Mouse (Mus musculus) gastrocnemius, postnatal 25 days (tissue): ENCODE data around the gene Eif6. TPM values are rescaled to one million over a fixed set of nuclear protein-coding genes. Genes with fewer than 3 reads are reported as not detected.
A peak's percentile ranks its signal among the peaks of the same experiment; 100 is the strongest.

Source experiments
- DNase-seq: peaks from one replicate; pipeline ENCODE4 v3.0.0; 2022
- total RNA-seq, 2 experiments: library from RNA; stranded (reverse); gene quantifications; 1 replicate in 1 of 2; 2 replicates in 1 of 2; pipeline ENCODE4 v1.2.3; 2021

Eif6 gene
- total RNA-seq, 2 experiments from 2014 or later: 38.6 to 45.3 TPM

- no peak for DNase-seq
Observed at GRCm38 (mm10) chr2:155825904-155826629, 658 bp downstream of the Eif6 start.

- no peak for DNase-seq
Observed at GRCm38 (mm10) chr2:155823722-155824121, 3.0 kb downstream of the Eif6 start.

GRCm38 (mm10) chr2:155820779-155821178 is 5.9 kb downstream of the Eif6 start:
- no peak for DNase-seq

- no peak for DNase-seq
Observed at GRCm38 (mm10) chr2:155819449-155820251, 7.1 kb downstream of the Eif6 start.

GRCm38 (mm10) chr2:155819392-155819448 is 7.5 kb downstream of the Eif6 start, which contains the start of gene BC029722:
BC029722 (minus strand) TSS chr2:155819426.
- no peak for DNase-seq

- DNase-seq: peak; percentile 97
Observed at GRCm38 (mm10) chr2:155818596-155819391, 7.9 kb downstream of the Eif6 start.

GRCm38 (mm10) chr2:155817301-155818245 is 9.2 kb downstream of the Eif6 start:
- peak; percentile 69 for DNase-seq

- no peak for DNase-seq
Observed at GRCm38 (mm10) chr2:155816179-155816578, 10.5 kb downstream of the Eif6 start.

GRCm38 (mm10) chr2:155814829-155815228 is 11.9 kb downstream of the Eif6 start:
- no peak for DNase-seq

- no peak for DNase-seq
Observed at GRCm38 (mm10) chr2:155812637-155813036, 14.1 kb downstream of the Eif6 start.

- no peak for DNase-seq
Observed at GRCm38 (mm10) chr2:155811821-155812396, 14.8 kb downstream of the Eif6 start.

- DNase-seq: no peak
Observed at GRCm38 (mm10) chr2:155809620-155810019, 17.1 kb downstream of the Eif6 start.

GRCm38 (mm10) chr2:155807408-155807807 is 19.3 kb downstream of the Eif6 start:
- no peak for DNase-seq

- DNase-seq: peak; percentile 54
Observed at GRCm38 (mm10) chr2:155806548-155806947, 20.2 kb downstream of the Eif6 start.

- DNase-seq: no peak
Observed at GRCm38 (mm10) chr2:155805925-155806255, 20.8 kb downstream of the Eif6 start.

GRCm38 (mm10) chr2:155805231-155805924 is 21.3 kb downstream of the Eif6 start:
- peak; percentile 74 for DNase-seq

- no peak for DNase-seq
Observed at GRCm38 (mm10) chr2:155804053-155804452, 22.7 kb downstream of the Eif6 start.

GRCm38 (mm10) chr2:155802761-155803160 is 24.0 kb downstream of the Eif6 start:
- DNase-seq: no peak

GRCm38 (mm10) chr2:155798613-155799012 is 28.1 kb downstream of the Eif6 start:
- DNase-seq: no peak

- no peak for DNase-seq
Observed at GRCm38 (mm10) chr2:155794674-155795445, 31.9 kb downstream of the Eif6 start.
